In the genomic region with DNA sequence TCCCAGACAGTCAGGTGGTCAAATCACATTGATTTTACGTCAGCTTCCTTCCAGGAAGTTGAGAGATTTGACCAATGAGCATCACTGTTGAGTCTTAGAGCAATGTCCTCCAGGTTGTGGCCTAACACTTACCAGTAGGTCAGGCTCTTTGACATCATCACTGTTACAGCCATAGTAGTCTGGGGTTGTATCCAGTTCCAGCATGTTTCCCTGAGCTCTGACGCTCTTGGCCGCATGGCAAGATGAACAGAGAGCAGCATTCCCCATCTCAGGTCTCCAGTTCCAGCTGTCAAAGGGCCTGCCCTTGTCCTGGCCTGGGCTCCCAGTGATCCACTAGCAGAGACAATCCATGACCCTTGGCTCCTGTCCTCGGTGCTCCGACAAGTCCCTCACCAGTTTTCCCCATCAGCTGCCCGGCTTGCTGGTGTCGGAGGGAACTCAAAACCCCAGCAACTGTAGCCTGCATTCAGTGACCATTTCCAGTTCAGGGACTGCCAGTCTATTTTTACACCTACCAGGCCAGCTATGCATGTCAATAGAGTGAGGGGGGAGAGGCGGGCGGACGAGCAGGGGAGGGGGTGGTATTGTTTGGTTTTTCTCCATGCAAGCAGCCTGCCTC, we compare ENCODE assay signal across 9 mouse cellular contexts.
DNase-seq lines count a peak whose midpoint lies in the region; ATAC-seq and TF ChIP-seq lines count a peak whose summit lies in the region.
"Had no signal": no experiment of that assay in that cellular context is flagged by ENCODE, and none has a peak within 500 bp of the region (broad histone marks: within the 10 kb centered on the region; RNA-seq: fewer than 3 reads in every experiment).

No protein-coding gene starts in this region.

- H3K4me1 ChIP-seq in intestine, embryonic 14.5 days (replicated peaks; ENCODE audit: control insufficient read depth, insufficient read depth, low read length) = peaks cover 30% of the 10 kb centered on the region
- no peaks in the 10 kb centered on the region for H3K4me1 ChIP-seq in intestine, postnatal 0 days (replicated peaks; ENCODE audit: control insufficient read depth, insufficient read depth, low read length)
- peaks cover 19% of the 10 kb centered on the region for H3K4me1 ChIP-seq in kidney, embryonic 15.5 days
- H3K4me1 ChIP-seq in midbrain, embryonic 16.5 days (ENCODE audit: control insufficient read depth, insufficient read depth, low read length) = peaks cover 15% of the 10 kb centered on the region

- WGBS in intestine, embryonic 14.5 days = 48% methylated on average over 10 of the region's 10 CpGs
- WGBS in intestine, postnatal 0 days = 71% methylated on average over 10 of the region's 10 CpGs
- 39% methylated on average over 10 of the region's 10 CpGs for WGBS in kidney, embryonic 15.5 days
- WGBS in midbrain, embryonic 16.5 days = 37% methylated on average over 10 of the region's 10 CpGs

- H3K36me3 ChIP-seq in intestine, embryonic 14.5 days (ENCODE audit: control insufficient read depth, insufficient read depth, low read length) = no peaks in the 10 kb centered on the region
- no peaks in the 10 kb centered on the region for H3K36me3 ChIP-seq in intestine, postnatal 0 days (ENCODE audit: control insufficient read depth, insufficient read depth)
- no peaks in the 10 kb centered on the region for H3K36me3 ChIP-seq in kidney, embryonic 15.5 days
- no peaks in the 10 kb centered on the region for H3K36me3 ChIP-seq in midbrain, embryonic 16.5 days (ENCODE audit: control insufficient read depth, insufficient read depth, low read length)

- no peaks in the 10 kb centered on the region for H3K9me3 ChIP-seq in intestine, embryonic 14.5 days (ENCODE audit: control insufficient read depth, low read length)
- H3K9me3 ChIP-seq in intestine, postnatal 0 days (ENCODE audit: control insufficient read depth) = no peaks in the 10 kb centered on the region
- H3K9me3 ChIP-seq in kidney, embryonic 15.5 days (replicated peaks) = no peaks in the 10 kb centered on the region
- no peaks in the 10 kb centered on the region for H3K9me3 ChIP-seq in midbrain, embryonic 16.5 days (replicated peaks; ENCODE audit: control insufficient read depth, low read length, poor library complexity, severe bottlenecking)

- TF ChIP-seq CTCF in intestine, postnatal 0 days (IDR thresholded peaks at IDR 0.05; ENCODE audit: low read depth) = no peak

- no peak overlapping the region; the same call in 1 of the 2 replicates for H3K4me2 ChIP-seq in intestine, embryonic 14.5 days (ENCODE audit: low read length)
- H3K4me2 ChIP-seq in intestine, postnatal 0 days (replicated peaks; ENCODE audit: low read depth) = no peak overlapping the region
- 0 out of 2 replicates have a peak overlapping the region, but pooled peaks have one; percentile 7 for H3K4me2 ChIP-seq in kidney, embryonic 15.5 days
- H3K4me2 ChIP-seq in midbrain, embryonic 16.5 days (ENCODE audit: low read length) = no peak overlapping the region

- H3K9ac ChIP-seq in intestine, embryonic 14.5 days (ENCODE audit: low read length) = no peak overlapping the region
- no peak overlapping the region for H3K9ac ChIP-seq in intestine, postnatal 0 days (ENCODE audit: low read depth, low read length)
- H3K9ac ChIP-seq in kidney, embryonic 15.5 days = no peak overlapping the region
- no peak overlapping the region for H3K9ac ChIP-seq in midbrain, embryonic 16.5 days (ENCODE audit: low read depth, low read length)

- no peak overlapping the region for H3K4me3 ChIP-seq in intestine, embryonic 14.5 days (ENCODE audit: low read depth, low read length)
- H3K4me3 ChIP-seq in intestine, postnatal 0 days (ENCODE audit: low read depth, low read length) = no peak overlapping the region
- no peak overlapping the region for H3K4me3 ChIP-seq in kidney, embryonic 15.5 days (replicated peaks)
- no peak overlapping the region for H3K4me3 ChIP-seq in midbrain, embryonic 16.5 days (ENCODE audit: low read depth, low read length)
- H3K4me3 ChIP-seq: myocyte had no signal

- ATAC-seq in intestine, embryonic 14.5 days (replicated peaks; ENCODE audit: low FRiP score, low TSS enrichment, low read depth) = no peak
- ATAC-seq in intestine, postnatal 0 days = no peak
- peak; percentile 78 for ATAC-seq in kidney, embryonic 15.5 days (replicated peaks; ENCODE audit: low FRiP score)
- peak; percentile 46; the same call in 1 of the 2 replicates for ATAC-seq in midbrain, embryonic 16.5 days

- H3K27ac ChIP-seq in intestine, embryonic 14.5 days (ENCODE audit: low read depth) = 0 out of 2 replicates have a peak overlapping the region, but pooled peaks have one; percentile 5
- no peak overlapping the region for H3K27ac ChIP-seq in intestine, postnatal 0 days (ENCODE audit: low read depth, low read length)
- H3K27ac ChIP-seq in kidney, embryonic 15.5 days = no peak overlapping the region
- no peak overlapping the region for H3K27ac ChIP-seq in midbrain, embryonic 16.5 days (ENCODE audit: low read length)

- DNase-seq in intestine, embryonic 14.5 days (ENCODE audit: low spot score) = no peak
- peak; percentile 22 to 26 for DNase-seq in heart, adult 9 months (ENCODE audit: low spot score in 2 of 2)
- DNase-seq in adrenal gland, postnatal 25 days = no peak
- DNase-seq in thymus, adult 18-20 months = no peak
- no peak for DNase-seq in thymus, postnatal 0 days (ENCODE audit: low spot score)

- no peaks in the 10 kb centered on the region for H3K27me3 ChIP-seq in intestine, embryonic 14.5 days (replicated peaks; ENCODE audit: control insufficient read depth, insufficient read depth, low read length)
- H3K27me3 ChIP-seq in intestine, postnatal 0 days (replicated peaks; ENCODE audit: control insufficient read depth, insufficient read depth, low read length) = no peaks in the 10 kb centered on the region
- no peaks in the 10 kb centered on the region for H3K27me3 ChIP-seq in kidney, embryonic 15.5 days
- H3K27me3 ChIP-seq in midbrain, embryonic 16.5 days (ENCODE audit: control insufficient read depth, insufficient read depth, low read depth, low read length) = no peaks in the 10 kb centered on the region

Comparison
In these comparisons a context has a peak if more than half of its experiments do, and no peak if none do; other contexts are left out.
1. ATAC-seq: peak in kidney, embryonic 15.5 days (single experiment) and midbrain, embryonic 16.5 days (single experiment); none in intestine, embryonic 14.5 days (single experiment) and intestine, postnatal 0 days (single experiment).
2. DNase-seq: peak in heart, adult 9 months (2 of 2); none in intestine, embryonic 14.5 days (single experiment), adrenal gland, postnatal 25 days (single experiment), thymus, adult 18-20 months (0 of 2) and thymus, postnatal 0 days (single experiment).